Mouse (Mus musculus): Measurements from ENCODE around the gene Lrrc40. TPM values are rescaled to one million over a fixed set of nuclear protein-coding genes. Genes with fewer than 3 reads are reported as not detected.

Gene Lrrc40
- polyA plus RNA-seq (2016; fragmentation: Nextera tagmentation; extraction: Ambion mirVana): 65.6 and 74.8 TPM in 2 replicates

- WGBS: under 1% methylated on average over 55 of the region's 55 CpGs
- Histone ChIP-seq H3K27ac (peak within 1 kb of the TSS; percentile 95), H3K4me3 (peak within 1 kb of the TSS; percentile 78), H3K9me3 (no peaks in the 10 kb centered on the region), H3K4me1 (replicated peaks) (peaks cover 30% of the 10 kb centered on the region), H3K36me3 (no peaks in the 10 kb centered on the region), H3K27me3 (ENCODE audit: insufficient read depth, poor library complexity, severe bottlenecking) (no peaks in the 10 kb centered on the region)
- DNase-seq (ENCODE audit: low spot score): peak; percentile 95
Observed at GRCm38 (mm10) chr3:158036329-158036988, at the start of gene Lrrc40, which contains the start of gene Srsf11. Lrrc40 (plus strand) TSS chr3:158036662. Srsf11 (minus strand) TSS chr3:158036639.

- Histone ChIP-seq H3K4me1 (replicated peaks) (no peaks in the 10 kb centered on the region), H3K4me3 (no peak overlapping the region), H3K27ac (no peak overlapping the region), H3K36me3 (peaks cover 63% of the 10 kb centered on the region), H3K27me3 (ENCODE audit: insufficient read depth, poor library complexity, severe bottlenecking) (no peaks in the 10 kb centered on the region), H3K9me3 (no peaks in the 10 kb centered on the region)
- no peak for DNase-seq (ENCODE audit: low spot score)
Observed at GRCm38 (mm10) chr3:157993322-157993721, 43.1 kb upstream of the Lrrc40 start.

GRCm38 (mm10) chr3:157995726-157996125 lies 40.7 kb upstream of the Lrrc40 start:
- no peaks in the 10 kb centered on the region for H3K4me1 ChIP-seq (replicated peaks)
- no peaks in the 10 kb centered on the region for H3K27me3 ChIP-seq (ENCODE audit: insufficient read depth, poor library complexity, severe bottlenecking)
- no peak for DNase-seq (ENCODE audit: low spot score)
- no peak overlapping the region for H3K4me3 ChIP-seq
- WGBS: 94% methylated on average over 2 of the region's 2 CpGs
- H3K9me3 ChIP-seq: no peaks in the 10 kb centered on the region
- no peak overlapping the region for H3K27ac ChIP-seq
- H3K36me3 ChIP-seq: peaks cover 51% of the 10 kb centered on the region

- no peak overlapping the region for H3K4me3 ChIP-seq
- no peaks in the 10 kb centered on the region for H3K27me3 ChIP-seq (ENCODE audit: insufficient read depth, poor library complexity, severe bottlenecking)
- peaks cover 64% of the 10 kb centered on the region for H3K36me3 ChIP-seq
- 89% methylated on average over 1 of the region's 1 CpGs for WGBS
- H3K27ac ChIP-seq: no peak overlapping the region
- no peak for DNase-seq (ENCODE audit: low spot score)
- H3K9me3 ChIP-seq: no peaks in the 10 kb centered on the region
- no peaks in the 10 kb centered on the region for H3K4me1 ChIP-seq (replicated peaks)
Observed at GRCm38 (mm10) chr3:157998742-157999369, 37.6 kb upstream of the Lrrc40 start.

GRCm38 (mm10) chr3:158008647-158009046 lies 27.8 kb upstream of the Lrrc40 start:
- DNase-seq (ENCODE audit: low spot score): no peak
- Histone ChIP-seq H3K27ac (no peak overlapping the region), H3K9me3 (no peaks in the 10 kb centered on the region), H3K4me3 (no peak overlapping the region), H3K36me3 (peaks cover 66% of the 10 kb centered on the region), H3K27me3 (ENCODE audit: insufficient read depth, poor library complexity, severe bottlenecking) (no peaks in the 10 kb centered on the region), H3K4me1 (replicated peaks) (no peaks in the 10 kb centered on the region)
- WGBS: 81% methylated on average over 1 of the region's 1 CpGs

GRCm38 (mm10) chr3:158009762-158010320 lies 26.6 kb upstream of the Lrrc40 start:
- no peaks in the 10 kb centered on the region for H3K27me3 ChIP-seq (ENCODE audit: insufficient read depth, poor library complexity, severe bottlenecking)
- H3K36me3 ChIP-seq: peaks cover 66% of the 10 kb centered on the region
- H3K27ac ChIP-seq: no peak overlapping the region
- WGBS: 33% methylated on average over 1 of the region's 1 CpGs
- no peaks in the 10 kb centered on the region for H3K4me1 ChIP-seq (replicated peaks)
- H3K4me3 ChIP-seq: no peak overlapping the region
- no peak for DNase-seq (ENCODE audit: low spot score)
- no peaks in the 10 kb centered on the region for H3K9me3 ChIP-seq

- under 1% methylated on average over 61 of the region's 61 CpGs for WGBS
- DNase-seq (ENCODE audit: low spot score): peak; percentile 92
Observed at GRCm38 (mm10) chr3:158031371-158031925, 5.0 kb upstream of the Lrrc40 start.

GRCm38 (mm10) chr3:158032106-158032505 lies 4.4 kb upstream of the Lrrc40 start:
- H3K27me3 ChIP-seq (ENCODE audit: insufficient read depth, poor library complexity, severe bottlenecking): no peaks in the 10 kb centered on the region
- H3K4me1 ChIP-seq (replicated peaks): peaks cover 25% of the 10 kb centered on the region
- peaks cover 16% of the 10 kb centered on the region for H3K36me3 ChIP-seq
- H3K9me3 ChIP-seq: no peaks in the 10 kb centered on the region
- H3K4me3 ChIP-seq: peak overlapping the region; percentile 81
- H3K27ac ChIP-seq: peak overlapping the region; percentile 97
- 11% methylated on average over 4 of the region's 4 CpGs for WGBS
- DNase-seq (ENCODE audit: low spot score): no peak

More at GRCm38 (mm10) chr3:158031371-158031925, 5.0 kb upstream of the Lrrc40 start:
- Histone ChIP-seq H3K27ac (peak overlapping the region; percentile 97), H3K27me3 (ENCODE audit: insufficient read depth, poor library complexity, severe bottlenecking) (no peaks in the 10 kb centered on the region), H3K36me3 (peaks cover 22% of the 10 kb centered on the region), H3K4me3 (peak overlapping the region; percentile 81), H3K9me3 (no peaks in the 10 kb centered on the region), H3K4me1 (replicated peaks) (peaks cover 24% of the 10 kb centered on the region)

GRCm38 (mm10) chr3:158035866-158036265 lies 596 bp upstream of the Lrrc40 start:
- Histone ChIP-seq H3K36me3 (no peaks in the 10 kb centered on the region), H3K9me3 (no peaks in the 10 kb centered on the region), H3K4me3 (peak overlapping the region; percentile 78), H3K27me3 (ENCODE audit: insufficient read depth, poor library complexity, severe bottlenecking) (no peaks in the 10 kb centered on the region), H3K27ac (peak overlapping the region; percentile 95), H3K4me1 (replicated peaks) (peaks cover 30% of the 10 kb centered on the region)
- 2% methylated on average over 11 of the region's 11 CpGs for WGBS
- no peak for DNase-seq (ENCODE audit: low spot score)

GRCm38 (mm10) chr3:158038106-158038505 lies 1.6 kb downstream of the Lrrc40 start:
- no peak for DNase-seq (ENCODE audit: low spot score)
- Histone ChIP-seq H3K27me3 (ENCODE audit: insufficient read depth, poor library complexity, severe bottlenecking) (no peaks in the 10 kb centered on the region), H3K27ac (no peak overlapping the region), H3K36me3 (no peaks in the 10 kb centered on the region), H3K4me1 (replicated peaks) (peaks cover 21% of the 10 kb centered on the region), H3K9me3 (no peaks in the 10 kb centered on the region), H3K4me3 (no peak overlapping the region)
- 86% methylated on average over 3 of the region's 3 CpGs for WGBS

- no peak overlapping the region for H3K27ac ChIP-seq
- peaks cover 10% of the 10 kb centered on the region for H3K4me1 ChIP-seq (replicated peaks)
- H3K4me3 ChIP-seq: no peak overlapping the region
- WGBS: 90% methylated on average over 2 of the region's 2 CpGs
- DNase-seq (ENCODE audit: low spot score): no peak
- H3K27me3 ChIP-seq (ENCODE audit: insufficient read depth, poor library complexity, severe bottlenecking): no peaks in the 10 kb centered on the region
- peaks cover 4% of the 10 kb centered on the region for H3K36me3 ChIP-seq
- no peaks in the 10 kb centered on the region for H3K9me3 ChIP-seq
Observed at GRCm38 (mm10) chr3:158040755-158041154, 4.3 kb downstream of the Lrrc40 start.

- Histone ChIP-seq H3K4me3 (no peak overlapping the region), H3K36me3 (peaks cover 65% of the 10 kb centered on the region), H3K9me3 (no peaks in the 10 kb centered on the region), H3K4me1 (replicated peaks) (no peaks in the 10 kb centered on the region), H3K27me3 (ENCODE audit: insufficient read depth, poor library complexity, severe bottlenecking) (no peaks in the 10 kb centered on the region), H3K27ac (no peak overlapping the region)
- DNase-seq (ENCODE audit: low spot score): no peak
- WGBS: 88% methylated on average over 2 of the region's 2 CpGs
Observed at GRCm38 (mm10) chr3:158049508-158049907, 13.0 kb downstream of the Lrrc40 start.
